ENCODE assay signal across 9 mouse cellular contexts in the genomic region with DNA sequence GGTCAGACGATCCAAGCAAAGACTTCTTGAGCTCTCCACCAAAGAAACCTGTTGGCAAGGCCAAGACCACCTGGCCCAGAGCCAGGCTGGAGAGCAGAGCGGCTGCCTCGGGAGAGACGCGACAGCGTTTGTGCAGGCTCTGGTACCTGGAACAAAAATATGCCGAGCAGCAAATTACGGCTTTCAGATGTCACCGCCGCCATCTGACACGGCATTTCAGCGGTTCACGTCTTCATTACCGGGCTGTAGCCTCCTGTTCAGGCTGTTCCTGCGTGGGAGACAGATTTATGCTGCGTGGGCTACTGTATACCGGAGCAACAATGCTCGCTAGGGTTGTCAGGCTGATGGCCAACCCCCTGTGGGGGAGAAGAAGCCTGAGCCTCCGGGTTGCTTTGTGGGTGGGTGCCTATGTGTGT.
DNase-seq lines count a peak whose midpoint lies in the region; ATAC-seq and TF ChIP-seq lines count a peak whose summit lies in the region.
"Had no signal": no experiment of that assay in that cellular context is flagged by ENCODE, and none has a peak within 500 bp of the region (broad histone marks: within the 10 kb centered on the region; RNA-seq: fewer than 3 reads in every experiment).

No protein-coding gene starts in this region.

- TF ChIP-seq CTCF in heart, postnatal 0 days (IDR thresholded peaks at IDR 0.05; ENCODE audit: low read depth) = no peak
- TF ChIP-seq CTCF in left cerebral cortex, adult 2 months (IDR thresholded peaks at IDR 0.05) = no peak
- TF ChIP-seq CTCF in midbrain, postnatal 0 days (IDR thresholded peaks at IDR 0.05) = no peak

- no peak for TF ChIP-seq EP300 in heart, postnatal 0 days (IDR thresholded peaks at IDR 0.05; ENCODE audit: low read depth)

- peak overlapping the region; percentile 59 for H3K4me2 ChIP-seq in heart, postnatal 0 days (ENCODE audit: low read depth, low read length)
- H3K4me2 ChIP-seq in midbrain, postnatal 0 days (ENCODE audit: low read depth, low read length, poor library complexity, severe bottlenecking) = peak overlapping the region; percentile 41

- no peaks in the 10 kb centered on the region for H3K27me3 ChIP-seq in heart, postnatal 0 days (ENCODE audit: control insufficient read depth, insufficient read depth, low read length)
- H3K27me3 ChIP-seq in midbrain, postnatal 0 days (ENCODE audit: insufficient read depth, low read length) = peaks cover 4% of the 10 kb centered on the region; the same call in 1 of the 2 replicates

- H3K9ac ChIP-seq in heart, postnatal 0 days (replicated peaks; ENCODE audit: low read depth, low read length) = no peak overlapping the region
- H3K9ac ChIP-seq in midbrain, postnatal 0 days (replicated peaks; ENCODE audit: low read length, poor library complexity, severe bottlenecking) = 0 out of 2 replicates have a peak overlapping the region, but pooled peaks have one; percentile 13

- no peak overlapping the region for H3K27ac ChIP-seq in heart, postnatal 0 days (ENCODE audit: low read depth)
- peak overlapping the region; percentile 93 for H3K27ac ChIP-seq in left cerebral cortex, adult 2 months
- no peak overlapping the region for H3K27ac ChIP-seq in midbrain, postnatal 0 days (ENCODE audit: low read depth, low read length)

- DNase-seq in gastrocnemius, postnatal 10 days = peak; percentile 68
- no peak for DNase-seq in gastrocnemius, adult 18-20 months (ENCODE audit: low spot score)
- peak; percentile 82 to 83 for DNase-seq in cerebellum, postnatal 25 days
- DNase-seq in heart, postnatal 0 days (ENCODE audit: low spot score) = no peak
- DNase-seq in left cerebral cortex, adult 2 months (ENCODE audit: extremely low spot score in 1 of 2, low spot score in 2 of 2) = peak; percentile 56 to 62
- DNase-seq in midbrain, postnatal 0 days (ENCODE audit: low spot score) = peak; percentile 74
- DNase-seq in urinary bladder, adult 2 months (ENCODE audit: low spot score) = no peak

- H3K9me3 ChIP-seq in heart, postnatal 0 days (replicated peaks; ENCODE audit: control insufficient read depth, low read length) = no peaks in the 10 kb centered on the region
- H3K9me3 ChIP-seq in midbrain, postnatal 0 days (ENCODE audit: low read length) = no peaks in the 10 kb centered on the region

- ATAC-seq in heart, postnatal 0 days (ENCODE audit: insufficient read depth, low read depth) = 0 out of 2 replicates have a peak, but pooled peaks have one; percentile 17
- peak; percentile 49; the same call in 1 of the 2 replicates for ATAC-seq in midbrain, postnatal 0 days (ENCODE audit: low FRiP score)
- ATAC-seq in megakaryocyte progenitor cell, adult 5-6 weeks (replicated peaks; ENCODE audit: poor library complexity) = no peak

- H3K4me3 ChIP-seq in heart, postnatal 0 days (ENCODE audit: low read depth, low read length) = peak overlapping the region; percentile 24
- peak overlapping the region; percentile 31 for H3K4me3 ChIP-seq in left cerebral cortex, adult 2 months
- H3K4me3 ChIP-seq in midbrain, postnatal 0 days (ENCODE audit: low read depth, low read length) = no peak overlapping the region
- H3K4me3 ChIP-seq: myocyte had no signal

- no peaks in the 10 kb centered on the region for H3K36me3 ChIP-seq in heart, postnatal 0 days (replicated peaks; ENCODE audit: control insufficient read depth, insufficient read depth, low read length)
- H3K36me3 ChIP-seq in midbrain, postnatal 0 days (ENCODE audit: insufficient read depth, low read length) = no peaks in the 10 kb centered on the region

- peaks cover 8% of the 10 kb centered on the region; the same call in 1 of the 2 replicates for H3K4me1 ChIP-seq in heart, postnatal 0 days (ENCODE audit: control insufficient read depth, insufficient read depth)
- peaks cover 6% of the 10 kb centered on the region for H3K4me1 ChIP-seq in midbrain, postnatal 0 days (ENCODE audit: insufficient read depth, low read length)

- 27% methylated on average over 19 of the region's 19 CpGs for WGBS in heart, postnatal 0 days
- WGBS in midbrain, postnatal 0 days = 21% methylated on average over 19 of the region's 19 CpGs

- intact Hi-C loops in left cerebral cortex, adult 2 months (cut with DNase I) = loop anchor here (1.0 to 5.0 kb wide), 4 partner anchors 144 to 386 kb away; partner anchors contain the start of gene Gatb

Comparison
In these comparisons a context has a peak if more than half of its experiments do, and no peak if none do; other contexts are left out.
1. DNase-seq: peak in gastrocnemius, postnatal 10 days (single experiment), cerebellum, postnatal 25 days (2 of 2), left cerebral cortex, adult 2 months (2 of 2) and midbrain, postnatal 0 days (single experiment); none in gastrocnemius, adult 18-20 months (single experiment), heart, postnatal 0 days (single experiment) and urinary bladder, adult 2 months (single experiment).